Mouse (Mus musculus): ENCODE measurements around the gene Mlph.

DNA sequence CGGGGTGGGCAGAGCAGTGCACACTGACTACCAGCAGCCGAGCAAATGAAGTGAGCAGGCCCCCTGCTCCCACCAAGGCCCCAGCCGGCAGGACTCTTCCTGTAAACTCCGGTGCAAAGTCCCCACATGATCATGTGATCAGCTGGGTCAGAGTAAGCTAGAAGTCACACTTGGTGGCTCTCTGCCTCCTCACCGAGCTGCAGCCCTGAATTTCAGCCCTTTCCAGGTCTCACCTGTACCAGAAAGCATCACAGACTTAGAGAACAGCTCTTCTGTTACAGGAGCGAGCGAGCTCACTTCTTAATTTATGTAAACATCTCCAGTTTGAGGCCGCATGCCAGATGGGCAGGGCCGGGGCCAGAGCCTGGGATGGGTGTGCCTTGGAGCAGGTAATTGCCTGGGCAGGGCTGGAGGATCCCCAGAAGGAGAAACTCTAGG is 54.5 kb downstream of the Mlph start, which contains the start of gene Rab17:
- TF ChIP-seq CTCF (IDR thresholded peaks at IDR 0.05; ENCODE audit: low read depth, low read length) = no peak
- TF ChIP-seq TAL1 (conservative IDR thresholded peaks at IDR 0.05; ENCODE audit: low read depth, low read length) = no peak
- TF ChIP-seq GATA1 (IDR thresholded peaks at IDR 0.05; ENCODE audit: borderline replicate concordance, low read length) = no peak
- TF ChIP-seq GATA2 (IDR thresholded peaks at IDR 0.05; ENCODE audit: borderline replicate concordance, low read depth, low read length) = no peak
- TF ChIP-seq POLR2AphosphoS5 (IDR thresholded peaks at IDR 0.05; ENCODE audit: insufficient replicate concordance, low read depth, low read length) = no peak

Measured in G1E (cell line).